Mouse (Mus musculus): ENCODE measurements around the gene Gm10721. TPM values are rescaled to one million over a fixed set of nuclear protein-coding genes. Genes with fewer than 3 reads are reported as not detected.
"Not testable (repeated sequence)": the region's sequence is repeated elsewhere in the genome, so short reads cannot be mapped to it uniquely, and the experiment has no call there.

The Gm10721 gene
- polyA plus RNA-seq, 1 experiment from 2014 or later: not detected

DNA sequence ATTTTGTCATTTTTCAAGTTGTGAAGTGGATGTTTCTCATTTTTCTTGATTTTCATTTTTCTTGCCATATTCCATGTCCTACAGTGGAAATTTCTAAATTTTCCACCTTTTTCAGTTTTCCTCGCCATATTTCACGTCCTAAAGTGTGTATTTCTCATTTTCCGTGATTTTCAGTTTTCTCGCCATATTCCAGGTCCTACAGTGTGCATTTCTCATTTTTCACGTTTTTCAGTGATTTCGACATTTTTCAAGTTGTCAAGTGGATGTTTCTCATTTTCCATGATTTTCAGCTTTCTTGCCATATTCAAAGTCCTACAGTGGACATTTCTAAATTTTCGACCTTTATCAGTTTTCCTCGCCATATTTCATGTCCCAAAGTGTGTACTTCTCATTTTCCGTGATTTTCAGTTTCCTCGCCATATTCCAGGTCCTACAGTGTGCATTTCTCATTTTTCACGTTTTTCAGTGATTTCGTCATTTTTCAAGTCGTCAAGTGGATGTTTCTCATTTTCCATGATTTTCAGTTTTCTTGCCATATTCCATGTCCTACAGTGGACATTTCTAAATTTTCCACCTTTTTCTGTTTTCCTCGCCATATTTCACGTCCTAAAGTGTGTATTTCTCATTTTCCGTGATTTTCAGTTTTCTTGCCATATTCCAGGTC lies 11.2 kb downstream of the Gm10721 start:
- H3K4me1 ChIP-seq (replicated peaks; ENCODE audit: control insufficient read depth, insufficient read depth, low read length); ATAC-seq (ENCODE audit: low read depth); H3K27me3 ChIP-seq (ENCODE audit: control insufficient read depth, insufficient read depth, low read depth, low read length); H3K36me3 ChIP-seq (ENCODE audit: control insufficient read depth, insufficient read depth, low read length); H3K4me2 ChIP-seq (ENCODE audit: low read depth, low read length); H3K27ac ChIP-seq (ENCODE audit: low read length); H3K9ac ChIP-seq (ENCODE audit: low read length); H3K4me3 ChIP-seq (ENCODE audit: low read length); H3K9me3 ChIP-seq (ENCODE audit: control insufficient read depth, low read length): not testable (repeated sequence)
- WGBS: 66% methylated on average over 15 of the region's 16 CpGs

DNA sequence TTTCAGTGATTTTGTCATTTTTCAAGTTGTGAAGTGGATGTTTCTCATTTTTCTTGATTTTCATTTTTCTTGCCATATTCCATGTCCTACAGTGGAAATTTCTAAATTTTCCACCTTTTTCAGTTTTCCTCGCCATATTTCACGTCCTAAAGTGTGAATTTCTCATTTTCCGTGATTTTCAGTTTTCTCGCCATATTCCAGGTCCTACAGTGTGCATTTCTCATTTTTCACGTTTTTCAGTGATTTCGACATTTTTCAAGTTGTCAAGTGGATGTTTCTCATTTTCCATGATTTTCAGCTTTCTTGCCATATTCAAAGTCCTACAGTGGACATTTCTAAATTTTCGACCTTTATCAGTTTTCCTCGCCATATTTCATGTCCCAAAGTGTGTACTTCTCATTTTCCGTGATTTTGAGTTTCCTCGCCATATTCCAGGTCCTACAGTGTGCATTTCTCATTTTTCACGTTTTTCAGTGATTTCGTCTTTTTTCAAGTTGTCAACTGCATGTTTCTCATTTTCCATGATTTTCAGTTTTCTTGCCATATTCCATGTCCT lies 12.1 kb downstream of the Gm10721 start, which contains the start of gene Gm10717:
Gene Gm10717, plus strand, starts transcription at position 506 of the 556 bp plus-strand sequence.
- not testable (repeated sequence) for ATAC-seq (ENCODE audit: low read depth)
- WGBS: 71% methylated on average over 12 of the region's 12 CpGs

DNA sequence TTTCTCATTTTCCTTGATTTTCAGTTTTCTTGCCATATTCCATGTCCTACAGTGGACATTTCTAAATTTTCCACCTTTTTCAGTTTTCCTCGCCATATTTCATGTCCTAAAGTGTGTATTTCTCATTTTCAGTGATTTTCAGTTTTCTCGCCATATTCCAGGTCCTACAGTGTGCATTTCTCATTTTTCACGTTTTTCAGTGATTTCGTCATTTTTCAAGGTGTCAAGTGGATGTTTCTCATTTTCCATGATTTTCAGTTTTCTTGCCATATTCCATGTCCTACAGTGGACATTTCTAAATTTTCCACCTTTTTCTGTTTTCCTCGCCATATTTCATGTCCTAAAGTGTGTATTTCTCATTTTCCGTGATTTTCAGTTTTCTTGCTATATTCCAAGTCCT lies 12.7 kb downstream of the Gm10721 start:
- WGBS: 64% methylated on average over 4 of the region's 6 CpGs
- H3K4me3 ChIP-seq (ENCODE audit: low read length); H3K27me3 ChIP-seq (ENCODE audit: control insufficient read depth, insufficient read depth, low read depth, low read length); ATAC-seq (ENCODE audit: low read depth); H3K4me2 ChIP-seq (ENCODE audit: low read depth, low read length); H3K9ac ChIP-seq (ENCODE audit: low read length); H3K27ac ChIP-seq (ENCODE audit: low read length); H3K36me3 ChIP-seq (ENCODE audit: control insufficient read depth, insufficient read depth, low read length); H3K9me3 ChIP-seq (ENCODE audit: control insufficient read depth, low read length); H3K4me1 ChIP-seq (replicated peaks; ENCODE audit: control insufficient read depth, insufficient read depth, low read length): not testable (repeated sequence)

More for the DNA sequence above, 12.1 kb downstream of the Gm10721 start, which contains the start of gene Gm10717:
- H3K9me3 ChIP-seq (ENCODE audit: control insufficient read depth, low read length); H3K9ac ChIP-seq (ENCODE audit: low read length); H3K4me1 ChIP-seq (replicated peaks; ENCODE audit: control insufficient read depth, insufficient read depth, low read length); H3K36me3 ChIP-seq (ENCODE audit: control insufficient read depth, insufficient read depth, low read length); H3K27me3 ChIP-seq (ENCODE audit: control insufficient read depth, insufficient read depth, low read depth, low read length); H3K4me3 ChIP-seq (ENCODE audit: low read length); H3K4me2 ChIP-seq (ENCODE audit: low read depth, low read length); H3K27ac ChIP-seq (ENCODE audit: low read length): not testable (repeated sequence)

DNA sequence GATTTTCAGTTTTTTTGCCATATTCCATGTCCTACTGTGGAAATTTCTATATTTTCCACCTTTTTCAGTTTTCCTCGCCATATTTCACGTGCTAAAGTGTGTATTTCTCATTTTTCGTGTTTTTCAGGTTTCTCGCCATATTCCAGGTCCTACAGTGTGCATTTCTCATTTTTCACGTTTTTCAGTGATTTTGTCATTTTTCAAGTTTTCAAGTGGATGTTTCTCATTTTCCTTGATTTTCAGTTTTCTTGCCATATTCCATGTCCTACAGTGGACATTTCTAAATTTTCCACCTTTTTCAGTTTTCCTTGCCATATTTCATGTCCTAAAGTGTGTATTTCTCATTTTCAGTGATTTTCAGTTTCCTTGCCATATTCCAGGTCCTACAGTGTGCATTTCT lies 13.2 kb downstream of the Gm10721 start:
- H3K4me3 ChIP-seq (ENCODE audit: low read length); H3K9ac ChIP-seq (ENCODE audit: low read length); H3K36me3 ChIP-seq (ENCODE audit: control insufficient read depth, insufficient read depth, low read length); H3K27me3 ChIP-seq (ENCODE audit: control insufficient read depth, insufficient read depth, low read depth, low read length); H3K4me1 ChIP-seq (replicated peaks; ENCODE audit: control insufficient read depth, insufficient read depth, low read length); H3K27ac ChIP-seq (ENCODE audit: low read length); H3K9me3 ChIP-seq (ENCODE audit: control insufficient read depth, low read length); ATAC-seq (ENCODE audit: low read depth); H3K4me2 ChIP-seq (ENCODE audit: low read depth, low read length): not testable (repeated sequence)
- 78% methylated on average over 5 of the region's 5 CpGs for WGBS

DNA sequence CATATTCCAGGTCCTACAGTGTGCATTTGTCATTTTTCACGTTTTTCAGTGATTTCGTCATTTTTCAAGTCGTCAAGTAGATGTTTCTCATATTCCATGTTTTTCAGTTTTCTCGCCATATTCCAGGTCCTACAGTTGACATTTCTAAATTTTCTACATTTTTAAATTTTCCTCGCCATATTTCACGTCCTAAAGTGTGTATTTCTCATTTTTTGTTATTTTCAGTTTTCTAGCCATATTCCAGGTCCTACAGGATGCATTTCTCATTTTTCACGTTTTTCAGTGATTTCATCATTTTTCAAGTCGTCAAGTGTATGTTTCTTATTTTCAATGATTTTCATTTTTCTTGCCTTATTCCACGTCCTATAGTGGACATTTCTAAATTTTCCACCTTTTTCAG lies 13.8 kb downstream of the Gm10721 start:
- H3K4me1 ChIP-seq (replicated peaks; ENCODE audit: control insufficient read depth, insufficient read depth, low read length); H3K4me3 ChIP-seq (ENCODE audit: low read length); H3K9me3 ChIP-seq (ENCODE audit: control insufficient read depth, low read length); H3K4me2 ChIP-seq (ENCODE audit: low read depth, low read length); H3K27me3 ChIP-seq (ENCODE audit: control insufficient read depth, insufficient read depth, low read depth, low read length); ATAC-seq (ENCODE audit: low read depth); H3K27ac ChIP-seq (ENCODE audit: low read length); H3K36me3 ChIP-seq (ENCODE audit: control insufficient read depth, insufficient read depth, low read length); H3K9ac ChIP-seq (ENCODE audit: low read length): not testable (repeated sequence)
- WGBS: 64% methylated on average over 9 of the region's 9 CpGs

DNA sequence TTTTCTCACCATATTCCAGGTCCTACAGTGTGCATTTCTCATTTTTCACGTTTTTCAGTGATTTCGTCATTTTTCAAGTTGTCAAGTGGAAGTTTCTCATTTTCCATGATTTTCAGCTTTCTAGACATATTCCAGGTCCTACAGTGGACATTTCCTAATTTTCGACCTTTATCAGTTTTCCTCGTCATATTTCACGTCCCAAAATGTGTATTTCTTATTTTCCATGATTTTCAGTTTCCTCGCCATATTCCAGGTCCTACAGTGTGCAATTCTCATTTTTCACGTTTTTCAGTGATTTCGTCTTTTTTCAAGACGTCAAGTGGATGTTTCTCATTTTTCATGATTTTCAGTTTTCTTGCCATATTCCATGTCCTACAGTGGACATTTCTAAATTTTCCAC lies 14.3 kb downstream of the Gm10721 start:
- H3K36me3 ChIP-seq (ENCODE audit: control insufficient read depth, insufficient read depth, low read length); H3K9me3 ChIP-seq (ENCODE audit: control insufficient read depth, low read length); ATAC-seq (ENCODE audit: low read depth); H3K4me1 ChIP-seq (replicated peaks; ENCODE audit: control insufficient read depth, insufficient read depth, low read length); H3K27ac ChIP-seq (ENCODE audit: low read length); H3K9ac ChIP-seq (ENCODE audit: low read length); H3K4me2 ChIP-seq (ENCODE audit: low read depth, low read length); H3K4me3 ChIP-seq (ENCODE audit: low read length); H3K27me3 ChIP-seq (ENCODE audit: control insufficient read depth, insufficient read depth, low read depth, low read length): not testable (repeated sequence)
- WGBS: 73% methylated on average over 9 of the region's 9 CpGs

DNA sequence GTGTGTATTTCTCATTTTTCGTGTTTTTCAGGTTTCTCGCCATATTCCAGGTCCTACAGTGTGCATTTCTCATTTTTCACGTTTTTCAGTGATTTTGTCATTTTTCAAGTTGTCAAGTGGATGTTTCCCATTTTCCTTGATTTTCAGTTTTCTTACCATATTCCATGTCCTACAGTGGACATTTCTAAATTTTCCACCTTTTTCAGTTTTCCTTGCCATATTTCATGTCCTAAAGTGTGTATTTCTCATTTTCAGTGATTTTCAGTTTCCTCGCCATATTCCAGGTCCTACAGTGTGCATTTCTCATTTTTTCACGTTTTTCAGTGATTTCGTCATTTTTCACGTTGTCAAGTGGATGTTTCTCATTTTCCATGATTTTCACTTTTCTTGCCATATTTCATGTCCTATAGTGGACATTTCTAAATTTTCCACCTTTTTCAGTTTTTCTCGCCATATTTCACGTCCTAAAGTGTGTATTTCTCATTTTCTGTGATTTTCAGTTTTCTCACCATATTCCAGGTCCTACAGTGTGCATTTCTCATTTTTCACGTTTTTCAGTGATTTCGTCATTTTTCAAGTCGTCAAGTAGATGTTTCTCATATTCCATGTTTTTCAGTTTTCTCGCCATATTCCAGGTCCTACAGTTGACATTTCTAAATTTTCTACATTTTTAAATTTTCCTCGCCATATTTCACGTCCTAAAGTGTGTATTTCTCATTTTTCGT lies 16.5 kb downstream of the Gm10721 start:
- not testable (repeated sequence) for ATAC-seq (ENCODE audit: low read depth); H3K4me2 ChIP-seq (ENCODE audit: low read depth, low read length); H3K9me3 ChIP-seq (ENCODE audit: control insufficient read depth, low read length); H3K4me3 ChIP-seq (ENCODE audit: low read length); H3K4me1 ChIP-seq (replicated peaks; ENCODE audit: control insufficient read depth, insufficient read depth, low read length); H3K27me3 ChIP-seq (ENCODE audit: control insufficient read depth, insufficient read depth, low read depth, low read length); H3K9ac ChIP-seq (ENCODE audit: low read length); H3K36me3 ChIP-seq (ENCODE audit: control insufficient read depth, insufficient read depth, low read length); H3K27ac ChIP-seq (ENCODE audit: low read length)
- WGBS: 66% methylated on average over 12 of the region's 16 CpGs

DNA sequence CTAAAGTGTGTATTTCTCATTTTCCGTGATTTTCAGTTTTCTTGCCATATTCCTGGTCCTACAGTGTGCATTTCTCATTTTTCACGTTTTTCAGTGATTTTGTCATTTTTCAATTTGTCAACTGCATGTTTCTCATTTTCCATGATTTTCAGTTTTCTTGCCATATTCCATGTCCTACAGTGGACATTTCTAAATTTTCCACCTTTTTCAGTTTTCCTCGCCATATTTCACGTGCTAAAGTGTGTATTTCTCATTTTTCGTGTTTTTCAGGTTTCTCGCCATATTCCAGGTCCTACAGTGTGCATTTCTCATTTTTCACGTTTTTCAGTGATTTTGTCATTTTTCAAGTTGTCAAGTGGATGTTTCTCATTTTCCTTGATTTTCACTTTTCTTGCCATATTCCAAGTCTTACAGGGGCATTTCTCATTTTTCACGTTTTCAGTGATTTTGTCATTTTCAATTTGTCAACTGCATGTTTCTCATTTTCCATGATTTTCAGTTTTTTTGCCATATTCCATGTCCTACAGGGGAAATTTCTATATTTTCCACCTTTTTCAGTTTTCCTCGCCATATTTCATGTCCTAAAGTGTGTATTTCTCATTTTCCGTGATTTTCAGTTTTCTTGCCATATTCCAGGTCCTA lies 17.9 kb downstream of the Gm10721 start:
- H3K4me3 ChIP-seq (ENCODE audit: low read length); ATAC-seq (ENCODE audit: low read depth); H3K27ac ChIP-seq (ENCODE audit: low read length); H3K4me1 ChIP-seq (replicated peaks; ENCODE audit: control insufficient read depth, insufficient read depth, low read length); H3K9me3 ChIP-seq (ENCODE audit: control insufficient read depth, low read length); H3K27me3 ChIP-seq (ENCODE audit: control insufficient read depth, insufficient read depth, low read depth, low read length); H3K4me2 ChIP-seq (ENCODE audit: low read depth, low read length); H3K9ac ChIP-seq (ENCODE audit: low read length); H3K36me3 ChIP-seq (ENCODE audit: control insufficient read depth, insufficient read depth, low read length): not testable (repeated sequence)
- 70% methylated on average over 2 of the region's 10 CpGs for WGBS

DNA sequence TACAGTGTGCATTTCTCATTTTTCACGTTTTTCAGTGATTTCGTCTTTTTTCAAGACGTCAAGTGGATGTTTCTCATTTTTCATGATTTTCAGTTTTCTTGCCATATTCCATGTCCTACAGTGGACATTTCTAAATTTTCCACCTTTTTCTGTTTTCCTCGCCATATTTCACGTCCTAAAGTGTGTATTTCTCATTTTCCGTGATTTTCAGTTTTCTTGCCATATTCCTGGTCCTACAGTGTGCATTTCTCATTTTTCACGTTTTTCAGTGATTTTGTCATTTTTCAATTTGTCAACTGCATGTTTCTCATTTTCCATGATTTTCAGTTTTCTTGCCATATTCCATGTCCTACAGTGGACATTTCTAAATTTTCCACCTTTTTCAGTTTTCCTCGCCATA lies 21.4 kb downstream of the Gm10721 start, which contains the start of gene Gm17535:
Gene Gm17535, plus strand, starts transcription at position 301 of the 400 bp plus-strand sequence.
- H3K4me1 ChIP-seq (replicated peaks; ENCODE audit: control insufficient read depth, insufficient read depth, low read length); H3K4me2 ChIP-seq (ENCODE audit: low read depth, low read length); H3K4me3 ChIP-seq (ENCODE audit: low read length); H3K27me3 ChIP-seq (ENCODE audit: control insufficient read depth, insufficient read depth, low read depth, low read length); ATAC-seq (ENCODE audit: low read depth); H3K9me3 ChIP-seq (ENCODE audit: control insufficient read depth, low read length); H3K9ac ChIP-seq (ENCODE audit: low read length); H3K36me3 ChIP-seq (ENCODE audit: control insufficient read depth, insufficient read depth, low read length); H3K27ac ChIP-seq (ENCODE audit: low read length): not testable (repeated sequence)
- WGBS: no CpG with 5 or more reads among the region's 8 CpGs
